Mouse (Mus musculus) heart, adult 11 months (tissue): Measurements from ENCODE around the gene Ascc1.

ENCODE experiments used
- DNase-seq: peaks from one replicate; pipeline ENCODE4 v3.0.0; 2022

The Ascc1 gene

GRCm38 (mm10) chr10:60023751-60024150 is 21.1 kb downstream of the Ascc1 start:
- no peak for DNase-seq

- DNase-seq, result no peak
These were observed 24.3 kb downstream of the Ascc1 start for GRCm38 (mm10) chr10:60026759-60027395.

- no peak for DNase-seq
These were observed 25.0 kb downstream of the Ascc1 start for GRCm38 (mm10) chr10:60027619-60028084.

GRCm38 (mm10) chr10:60028181-60028580 is 25.6 kb downstream of the Ascc1 start:
- DNase-seq, result no peak

- DNase-seq, result no peak
These were observed 26.4 kb downstream of the Ascc1 start for GRCm38 (mm10) chr10:60028979-60029378.

- DNase-seq, result no peak
These were observed 26.8 kb downstream of the Ascc1 start for GRCm38 (mm10) chr10:60029387-60029786.

GRCm38 (mm10) chr10:60031562-60031961 is 29.0 kb downstream of the Ascc1 start:
- DNase-seq, result no peak

GRCm38 (mm10) chr10:60031985-60032384 is 29.4 kb downstream of the Ascc1 start:
- no peak for DNase-seq

- no peak for DNase-seq
These were observed 30.0 kb downstream of the Ascc1 start for GRCm38 (mm10) chr10:60032622-60033021.

GRCm38 (mm10) chr10:60033064-60033463 is 30.5 kb downstream of the Ascc1 start:
- no peak for DNase-seq

- DNase-seq, result no peak
These were observed 32.0 kb downstream of the Ascc1 start for GRCm38 (mm10) chr10:60034621-60035020.

- DNase-seq, result no peak
These were observed 33.1 kb downstream of the Ascc1 start for GRCm38 (mm10) chr10:60035744-60036143.

- DNase-seq, result no peak
These were observed 39.8 kb downstream of the Ascc1 start for GRCm38 (mm10) chr10:60042350-60042922.

GRCm38 (mm10) chr10:60046696-60047095 is 44.1 kb downstream of the Ascc1 start:
- no peak for DNase-seq

- DNase-seq, result no peak
These were observed 48.0 kb downstream of the Ascc1 start for GRCm38 (mm10) chr10:60050581-60050980.

GRCm38 (mm10) chr10:60053073-60053472 is 50.5 kb downstream of the Ascc1 start:
- DNase-seq, result no peak

GRCm38 (mm10) chr10:60062173-60062572 is 59.6 kb downstream of the Ascc1 start:
- no peak for DNase-seq

- no peak for DNase-seq
These were observed 60.3 kb downstream of the Ascc1 start for GRCm38 (mm10) chr10:60062931-60063330.

- no peak for DNase-seq
These were observed 63.9 kb downstream of the Ascc1 start for GRCm38 (mm10) chr10:60066524-60066923.

- DNase-seq, result no peak
These were observed 72.6 kb downstream of the Ascc1 start for GRCm38 (mm10) chr10:60075159-60075558.

- no peak for DNase-seq
These were observed 74.6 kb downstream of the Ascc1 start for GRCm38 (mm10) chr10:60077226-60077625.

- DNase-seq, result no peak
These were observed 75.3 kb downstream of the Ascc1 start for GRCm38 (mm10) chr10:60077736-60078560.

GRCm38 (mm10) chr10:60078561-60078917 is 75.9 kb downstream of the Ascc1 start:
- peak; percentile 97 for DNase-seq

- DNase-seq, result peak; percentile 94
These were observed 77.6 kb downstream of the Ascc1 start for GRCm38 (mm10) chr10:60080171-60080570.
